In genomic region chr11:108980530-108980929, GRCm38 (mm10) we compare ENCODE assay signal across 7 mouse cellular contexts.
DNase-seq lines count a peak whose midpoint lies in the region; ATAC-seq and TF ChIP-seq lines count a peak whose summit lies in the region.

No protein-coding gene starts in this region.

- H3K4me1 ChIP-seq in heart, postnatal 0 days (ENCODE audit: control insufficient read depth, insufficient read depth), result no peaks in the 10 kb centered on the region
- peaks cover 2% of the 10 kb centered on the region; the same call in 1 of the 2 replicates for H3K4me1 ChIP-seq in stomach, embryonic 15.5 days

- H3K27me3 ChIP-seq in heart, postnatal 0 days (ENCODE audit: control insufficient read depth, insufficient read depth, low read length), result 0 out of 2 replicates have a peak, but pooled peaks cover 7% of the 10 kb centered on the region
- no peaks in the 10 kb centered on the region for H3K27me3 ChIP-seq in stomach, embryonic 15.5 days (replicated peaks)

- WGBS in heart, postnatal 0 days, result 30% methylated on average over 12 of the region's 12 CpGs
- WGBS in stomach, embryonic 15.5 days, result 54% methylated on average over 12 of the region's 12 CpGs

- TF ChIP-seq EP300 in heart, postnatal 0 days (IDR thresholded peaks at IDR 0.05; ENCODE audit: low read depth), result peak; percentile 31; the same call in 1 of the 2 replicates

- H3K9me3 ChIP-seq in heart, postnatal 0 days (replicated peaks; ENCODE audit: control insufficient read depth, low read length), result no peaks in the 10 kb centered on the region
- H3K9me3 ChIP-seq in stomach, embryonic 15.5 days, result no peaks in the 10 kb centered on the region

- H3K27ac ChIP-seq in heart, postnatal 0 days (ENCODE audit: low read depth), result no peak overlapping the region
- H3K27ac ChIP-seq in stomach, embryonic 15.5 days, result 0 out of 2 replicates have a peak overlapping the region, but pooled peaks have one; percentile 50

- DNase-seq in NIH3T3 (ENCODE audit: low read depth), result peak; percentile 12
- peak; percentile 47 for DNase-seq in adrenal gland, postnatal 25 days
- DNase-seq in heart, postnatal 0 days (ENCODE audit: low spot score), result peak; percentile 33
- peak; percentile 68 to 78 for DNase-seq in left cerebral cortex, postnatal 14 days (ENCODE audit: low spot score in 2 of 2)
- no peak for DNase-seq in T-cell, adult 2 months (ENCODE audit: low spot score)

- peak; percentile 58 for ATAC-seq in heart, postnatal 0 days (ENCODE audit: insufficient read depth, low read depth)
- peak; percentile 61; the same call in 1 of the 2 replicates for ATAC-seq in stomach, embryonic 15.5 days (ENCODE audit: insufficient read depth, low FRiP score, low read depth)
- ATAC-seq in megakaryocyte-erythroid progenitor cell, adult 5-6 weeks (replicated peaks; ENCODE audit: low FRiP score, low TSS enrichment, poor library complexity, severe bottlenecking), result no peak

- H3K4me3 ChIP-seq in heart, postnatal 0 days (ENCODE audit: low read depth, low read length), result no peak overlapping the region
- no peak overlapping the region for H3K4me3 ChIP-seq in stomach, embryonic 15.5 days (replicated peaks)

- H3K9ac ChIP-seq in heart, postnatal 0 days (replicated peaks; ENCODE audit: low read depth, low read length), result no peak overlapping the region
- H3K9ac ChIP-seq in stomach, embryonic 15.5 days, result no peak overlapping the region

- H3K36me3 ChIP-seq in heart, postnatal 0 days (replicated peaks; ENCODE audit: control insufficient read depth, insufficient read depth, low read length), result no peaks in the 10 kb centered on the region
- H3K36me3 ChIP-seq in stomach, embryonic 15.5 days, result no peaks in the 10 kb centered on the region

- H3K4me2 ChIP-seq in heart, postnatal 0 days (ENCODE audit: low read depth, low read length), result no peak overlapping the region
- H3K4me2 ChIP-seq in stomach, embryonic 15.5 days, result no peak overlapping the region

- peak; percentile 12; the same call in 1 of the 2 replicates for TF ChIP-seq CTCF in heart, postnatal 0 days (IDR thresholded peaks at IDR 0.05; ENCODE audit: low read depth)

- intact Hi-C loops in left cerebral cortex, postnatal 14 days (cut with DNase I), result no loop called here
